Mouse (Mus musculus) ES-E14 (cell line): ENCODE data around the gene Npy4r. TPM values are rescaled to one million over a fixed set of nuclear protein-coding genes. Genes with fewer than 3 reads are reported as not detected.

Experiments used
- DNase-seq: peaks from one replicate; pipeline ENCODE4 v3.0.0-alpha.2; 2013; ENCODE audit warnings: low read depth, low spot score
- H3K27ac ChIP-seq: 2 replicates; pipeline ENCODE4 v1.5.1; 2012; ENCODE audit warnings: low read depth, mild to moderate bottlenecking, low read length, moderate library complexity, mixed read lengths; ENCODE audit not compliant: poor library complexity, insufficient read depth, severe bottlenecking
- H3K36me3 ChIP-seq: 2 replicates; pipeline ENCODE4 v1.6.1; 2012; ENCODE audit warnings: mild to moderate bottlenecking, low read length, moderate library complexity, mixed read lengths; ENCODE audit not compliant: control insufficient read depth, poor library complexity, insufficient read depth, severe bottlenecking
- H3K4me1 ChIP-seq, 2 experiments: fragments of 150-350 bp in 1 of 2; sonication (generic) in 1 of 2; 2 replicates each; pipeline ENCODE4 v1.6.1; 2012; ENCODE audit warnings: low read length in 2 of 2, mild to moderate bottlenecking in 1 of 2, mixed read lengths in 1 of 2; ENCODE audit not compliant: control insufficient read depth in 2 of 2, insufficient read depth in 2 of 2, poor library complexity in 1 of 2
- H3K4me3 ChIP-seq, 2 experiments: fragments of 150-350 bp in 1 of 2; sonication (generic) in 1 of 2; 2 replicates each; pipeline ENCODE4 v1.5.1; 2012; ENCODE audit warnings: low read length in 2 of 2, low read depth in 1 of 2, mild to moderate bottlenecking in 1 of 2, mixed read lengths in 1 of 2; ENCODE audit not compliant: insufficient read depth in 1 of 2, poor library complexity in 1 of 2, severe bottlenecking in 1 of 2
- H3K9ac ChIP-seq: 2 replicates; pipeline ENCODE4 v1.6.1; 2012; ENCODE audit warnings: low read depth, mild to moderate bottlenecking, low read length, mixed read lengths; ENCODE audit not compliant: poor library complexity, insufficient read depth, severe bottlenecking
- H3K9me3 ChIP-seq: fragments of 150-350 bp; sonication (generic); 2 replicates; pipeline ENCODE4 v1.6.1; 2012; ENCODE audit warnings: low read depth, mild to moderate bottlenecking, low read length; ENCODE audit not compliant: control insufficient read depth, insufficient read depth
- CHD2 ChIP-seq: IDR thresholded peaks from 2 replicates; pipeline ENCODE4 v1.6.1; 2014; ENCODE audit warnings: mild to moderate bottlenecking, low read depth, low read length, inconsistent platforms
- HCFC1 ChIP-seq: IDR thresholded peaks from 2 replicates; pipeline ENCODE4 v1.6.1; 2012; ENCODE audit warnings: low read length, inconsistent platforms, borderline replicate concordance; ENCODE audit not compliant: insufficient read depth
- MAFK ChIP-seq: IDR thresholded peaks from 2 replicates; pipeline ENCODE4 v1.6.1; 2014; ENCODE audit warnings: mild to moderate bottlenecking, low read depth, low read length, inconsistent platforms; ENCODE audit not compliant: insufficient read depth
- ZC3H11A ChIP-seq: IDR thresholded peaks from 2 replicates; pipeline ENCODE4 v1.6.1; 2012; ENCODE audit warnings: low read depth, mild to moderate bottlenecking, inconsistent platforms, low read length, borderline replicate concordance
- ZNF384 ChIP-seq: IDR thresholded peaks from 2 replicates; pipeline ENCODE4 v1.6.1; 2012; ENCODE audit warnings: low read depth, low read length, inconsistent platforms
- in situ Hi-C, 2 experiments: fragments of 600-800 bp; cut with MboI; formaldehyde crosslinking; loops; one replicate each; pipeline ENCODE4 v1.15.1; 2025; ENCODE audit warnings: low sequenced_read_pairs in 2 of 2, inconsistent platforms in 1 of 2; ENCODE audit not compliant: unreplicated experiment in 2 of 2
- total RNA-seq: library from RNA; depleted of rRNA; stranded (reverse); fragments of 300-350 nt; gene quantifications from 2 replicates; pipeline ENCODE4 v1.2.3, GENCODE M21; 2012

Gene Npy4r
- total RNA-seq, 1 experiment: 0.45 TPM

DNA sequence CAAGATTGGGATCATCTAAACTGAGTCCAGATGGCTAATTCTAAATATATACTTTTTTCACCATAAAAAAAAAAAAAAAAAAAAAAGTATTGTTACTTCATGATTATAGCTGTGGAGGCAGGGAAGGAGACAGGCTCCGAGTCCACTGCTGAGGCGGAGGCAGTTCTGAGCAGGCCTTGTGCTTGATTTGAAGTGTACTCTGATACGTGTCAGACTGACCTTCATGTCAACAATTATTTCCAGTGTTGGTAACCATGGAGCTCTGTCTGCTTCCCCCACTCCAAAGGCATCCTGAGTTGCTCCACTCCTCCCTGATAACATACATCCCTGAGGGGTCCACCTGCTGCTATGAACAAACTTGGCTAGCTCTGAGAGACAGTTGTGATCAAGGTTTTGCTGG, 18.8 kb upstream of the Npy4r start:
- Histone ChIP-seq H3K4me3 (no peak overlapping the region), H3K36me3 (no peaks in the 10 kb centered on the region), H3K27ac (no peak overlapping the region), H3K4me1 (peaks cover 0 to 2% of the 10 kb centered on the region in 2 experiments; a peak in 2 of 4 replicates), H3K9ac (no peak overlapping the region), H3K9me3 (no peaks in the 10 kb centered on the region)
- DNase-seq: no peak
- in situ Hi-C loops: no loop called here
- TF ChIP-seq CHD2 (no peak), ZC3H11A (no peak), HCFC1 (no peak), MAFK (no peak), ZNF384 (no peak)

DNA sequence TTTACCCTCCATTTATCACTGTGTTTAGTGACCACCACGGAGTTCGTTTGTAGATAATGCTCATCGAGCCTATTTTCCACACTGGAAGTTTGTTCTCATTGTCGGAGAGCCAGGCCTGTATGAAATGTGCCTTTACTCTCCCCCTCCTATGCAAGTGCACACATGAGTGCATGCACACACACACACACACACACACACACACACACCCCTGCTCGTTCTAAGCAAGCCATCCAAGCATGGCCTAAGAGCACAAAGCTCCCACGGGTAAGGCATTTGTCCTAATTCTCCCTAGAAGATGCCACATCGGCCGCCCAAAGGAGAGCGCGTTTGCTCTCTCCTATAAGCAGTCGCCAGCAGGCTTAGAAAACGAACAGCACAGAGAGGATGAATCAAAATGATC, 3.5 kb upstream of the Npy4r start:
- Histone ChIP-seq H3K4me1 (peaks cover 0 to 8% of the 10 kb centered on the region in 2 experiments; a peak in 1 of 4 replicates), H3K4me3 (no peak overlapping the region), H3K27ac (no peak overlapping the region), H3K9me3 (no peaks in the 10 kb centered on the region), H3K9ac (no peak overlapping the region), H3K36me3 (no peaks in the 10 kb centered on the region)
- no peak for TF ChIP-seq ZC3H11A
- TF ChIP-seq MAFK: no peak
- no peak for TF ChIP-seq CHD2
- TF ChIP-seq ZNF384: no peak
- no peak for TF ChIP-seq HCFC1
- in situ Hi-C loops: no loop called here
- DNase-seq: no peak

- peak; percentile 38 for DNase-seq
- Histone ChIP-seq H3K27ac (no peak overlapping the region), H3K36me3 (no peaks in the 10 kb centered on the region), H3K4me1 (peaks cover 0 to 8% of the 10 kb centered on the region in 2 experiments; a peak in 1 of 4 replicates), H3K9me3 (no peaks in the 10 kb centered on the region), H3K9ac (no peak overlapping the region), H3K4me3 (no peak overlapping the region)
- in situ Hi-C loops: no loop called here
- TF ChIP-seq MAFK (no peak), CHD2 (no peak), ZNF384 (no peak), ZC3H11A (no peak), HCFC1 (no peak)
Measured at GRCm38 (mm10) chr14:34154601-34155337, 2.5 kb upstream of the Npy4r start.

DNA sequence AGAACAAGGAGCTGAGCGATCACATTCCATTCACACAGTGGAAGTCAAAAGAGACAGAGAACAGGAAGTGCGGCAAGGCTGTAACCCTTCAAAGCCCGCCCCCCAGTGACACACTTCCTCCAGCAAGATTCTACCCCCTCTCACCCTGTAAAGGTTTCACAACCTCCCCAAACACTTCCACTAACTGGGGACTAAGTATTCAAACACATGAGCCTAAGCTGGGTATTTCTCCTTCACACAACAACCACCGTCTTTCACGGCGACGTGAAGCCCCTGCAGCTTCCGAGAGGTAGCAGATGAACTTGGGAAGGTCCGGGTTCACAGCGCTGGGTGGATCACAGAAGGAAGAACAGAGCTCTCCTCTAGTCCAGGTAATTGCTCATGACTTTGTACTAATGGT, 9.4 kb downstream of the Npy4r start:
- H3K4me3 ChIP-seq: no peak overlapping the region
- in situ Hi-C loops: no loop called here

GRCm38 (mm10) chr14:34142316-34142715, 10.0 kb downstream of the Npy4r start:
- DNase-seq: no peak
- Histone ChIP-seq H3K4me1 (no peaks in the 10 kb centered on the region), H3K4me3 (no peak overlapping the region), H3K27ac (no peak overlapping the region), H3K36me3 (no peaks in the 10 kb centered on the region), H3K9ac (no peak overlapping the region), H3K9me3 (no peaks in the 10 kb centered on the region)
- in situ Hi-C loops: no loop called here
- TF ChIP-seq ZNF384: no peak
- no peak for TF ChIP-seq CHD2
- TF ChIP-seq HCFC1: no peak
- no peak for TF ChIP-seq MAFK
- TF ChIP-seq ZC3H11A: no peak

More for the DNA sequence above, 9.4 kb downstream of the Npy4r start:
- H3K9me3 ChIP-seq: no peaks in the 10 kb centered on the region
- TF ChIP-seq MAFK: no peak
- H3K27ac ChIP-seq: no peak overlapping the region
- H3K4me1 ChIP-seq: no peaks in the 10 kb centered on the region
- H3K9ac ChIP-seq: no peak overlapping the region
- no peaks in the 10 kb centered on the region for H3K36me3 ChIP-seq
- no peak for DNase-seq
